Mouse (Mus musculus): Measurements from ENCODE around the gene Vmn1r114.
"Not testable (repeated sequence)": the region's sequence is repeated elsewhere in the genome, so short reads cannot be mapped to it uniquely, and the experiment has no call there.

Vmn1r114 gene

DNA sequence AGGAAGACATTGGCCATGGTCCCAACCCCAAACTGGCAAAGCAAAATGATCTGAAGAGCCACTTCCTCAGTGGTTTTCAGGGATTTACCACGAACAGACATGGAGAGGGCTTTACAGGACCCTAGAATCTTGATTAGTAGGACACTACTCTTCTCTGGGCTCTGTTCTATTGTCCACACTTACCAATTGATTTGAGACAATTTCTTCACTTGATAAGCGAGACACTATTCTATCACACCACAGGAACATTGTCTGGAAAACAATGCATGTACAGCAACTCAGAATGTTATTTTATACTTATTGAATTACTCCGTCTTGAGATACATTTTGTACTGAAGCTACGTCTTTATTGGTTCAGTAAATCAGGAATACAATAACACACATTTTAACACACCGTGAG, at the start of gene Vmn1r114:
Gene Vmn1r114, minus strand, starts transcription at position 101 of the 400 bp plus-strand sequence.
- DNase-seq, result not testable (repeated sequence)

DNA sequence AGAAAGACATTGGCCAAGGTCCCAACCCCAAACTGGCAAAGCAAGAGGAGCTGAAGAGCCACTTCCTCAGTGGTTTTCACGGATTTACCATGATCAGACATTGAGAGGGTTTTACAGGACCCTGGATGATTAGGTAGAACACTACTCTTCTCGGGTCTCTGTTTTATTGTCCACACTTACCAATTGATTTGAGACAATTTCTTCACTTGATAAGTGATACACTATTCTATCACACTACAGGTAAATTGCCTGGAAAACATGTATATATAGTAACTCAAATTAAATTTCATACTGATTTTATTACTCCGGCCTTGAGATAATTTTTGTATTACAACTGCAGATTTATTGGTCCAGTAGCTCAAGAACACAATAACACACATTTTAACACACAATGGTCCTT, 32.9 kb upstream of the Vmn1r114 start, which contains the start of gene Vmn1r115:
Gene Vmn1r115, minus strand, starts transcription at position 101 of the 400 bp plus-strand sequence.
- not testable (repeated sequence) for DNase-seq

DNA sequence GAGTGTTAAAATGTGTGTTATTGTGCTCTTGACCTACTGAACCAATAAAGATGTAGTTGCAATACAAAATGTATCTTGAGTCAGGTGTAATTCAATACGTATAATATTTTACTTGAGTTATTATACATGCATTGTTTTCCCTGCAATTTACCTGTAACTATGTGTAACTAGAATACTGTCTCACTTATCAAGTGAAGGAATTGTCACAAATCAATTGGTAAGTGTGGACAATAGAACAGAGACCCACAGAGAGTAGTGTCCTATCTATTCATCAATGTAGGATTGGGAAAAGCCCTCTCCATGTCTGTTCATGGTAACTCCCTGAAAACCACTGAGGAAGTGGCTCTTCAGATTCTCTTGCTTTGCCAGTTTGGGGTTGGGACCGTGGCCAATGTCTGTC, 25.0 kb downstream of the Vmn1r114 start, which contains the start of gene Vmn1r113:
Gene Vmn1r113, plus strand, starts transcription at position 301 of the 400 bp plus-strand sequence.
- DNase-seq, result not testable (repeated sequence)

- DNase-seq, result not testable (repeated sequence)
These were observed 41.1 kb downstream of the Vmn1r114 start, which contains the start of gene Vmn1r112 for GRCm38 (mm10) chr7:20770885-20771284. Gene Vmn1r112, plus strand, starts transcription at chr7:20771185.
